Mouse (Mus musculus) c-Kit-positive CD71-positive TER-119-positive erythroid progenitor cells, embryonic 14.5 days (primary cell): ENCODE results near the gene Nrsn2.

Experiments
- DNase-seq: peaks from one replicate; pipeline ENCODE4 v3.0.0-alpha.2; 2013; ENCODE audit warnings: low spot score

Nrsn2 gene

GRCm38 (mm10) chr2:152343329-152344213 lies 32.9 kb downstream of the Nrsn2 start, which contains the start of gene Trib3:
Gene Trib3 (minus strand): TSS chr2:152344032.
- DNase-seq: peak; percentile 76

- no peak for DNase-seq
Observed at GRCm38 (mm10) chr2:152339631-152340179, 36.7 kb downstream of the Nrsn2 start.

GRCm38 (mm10) chr2:152338319-152338718 lies 38.1 kb downstream of the Nrsn2 start:
- no peak for DNase-seq

- no peak for DNase-seq
Observed at GRCm38 (mm10) chr2:152337591-152338212, 38.7 kb downstream of the Nrsn2 start.

- no peak for DNase-seq
Observed at GRCm38 (mm10) chr2:152336856-152337255, 39.6 kb downstream of the Nrsn2 start.

- DNase-seq: no peak
Observed at GRCm38 (mm10) chr2:152335289-152335820, 41.1 kb downstream of the Nrsn2 start.

- DNase-seq: no peak
Observed at GRCm38 (mm10) chr2:152333345-152334006, 43.0 kb downstream of the Nrsn2 start.

- peak; percentile 92 for DNase-seq
Observed at GRCm38 (mm10) chr2:152332101-152332825, 44.2 kb downstream of the Nrsn2 start, which contains the start of gene Rbck1. Gene Rbck1 (minus strand): TSS chr2:152332653.

- DNase-seq: peak; percentile 44
Observed at GRCm38 (mm10) chr2:152330858-152331423, 45.5 kb downstream of the Nrsn2 start.

GRCm38 (mm10) chr2:152327980-152328379 lies 48.5 kb downstream of the Nrsn2 start:
- no peak for DNase-seq

GRCm38 (mm10) chr2:152326654-152327053 lies 49.8 kb downstream of the Nrsn2 start:
- no peak for DNase-seq

GRCm38 (mm10) chr2:152326157-152326556 lies 50.3 kb downstream of the Nrsn2 start:
- DNase-seq: no peak

- no peak for DNase-seq
Observed at GRCm38 (mm10) chr2:152324842-152325241, 51.6 kb downstream of the Nrsn2 start.

- no peak for DNase-seq
Observed at GRCm38 (mm10) chr2:152323971-152324370, 52.5 kb downstream of the Nrsn2 start.

- DNase-seq: no peak
Observed at GRCm38 (mm10) chr2:152322198-152322597, 54.2 kb downstream of the Nrsn2 start.

GRCm38 (mm10) chr2:152321558-152321957 lies 54.9 kb downstream of the Nrsn2 start:
- no peak for DNase-seq
